Mouse (Mus musculus): ENCODE data around the gene Lrrc8d.

- TF ChIP-seq CTCF (IDR thresholded peaks at IDR 0.05; ENCODE audit: borderline replicate concordance, extremely low read depth, insufficient read depth, insufficient read length), result no peak
- no peak for TF ChIP-seq POLR2A (IDR thresholded peaks at IDR 0.05; ENCODE audit: borderline replicate concordance, extremely low read depth, insufficient read depth, insufficient read length, poor library complexity, severe bottlenecking)
Observed at GRCm38 (mm10) chr5:105873774-105874173, 174.0 kb downstream of the Lrrc8d start.
